Mouse (Mus musculus): ENCODE measurements at regions not wholly inside any gene's neighbourhood (a gene's known extent, or its start where the extent isn't known, plus 50 kb on each side); places are given as distances from the start of the nearest gene placed in this dataset.

DNA sequence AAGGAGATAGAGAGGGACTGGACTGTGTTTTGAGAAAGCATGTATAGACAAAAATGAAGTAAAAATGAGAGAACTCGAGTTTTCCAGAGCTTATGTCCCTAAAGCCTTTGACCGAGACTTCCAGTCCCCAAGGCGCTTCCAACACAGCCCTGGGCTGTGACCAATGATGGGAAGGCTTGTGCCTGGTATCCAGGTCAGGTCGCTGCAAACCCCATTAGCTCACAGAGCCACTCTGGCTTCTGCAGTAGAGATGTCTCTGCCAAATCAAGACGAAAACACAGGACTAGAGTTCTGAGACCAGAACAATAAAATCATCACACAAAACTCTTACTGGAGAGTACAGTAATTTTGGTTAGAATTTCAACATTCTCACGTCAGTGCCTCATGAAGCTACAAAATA is 218.5 kb upstream of the Zfp637 start:
- no peak for TF ChIP-seq ZMIZ1 (IDR thresholded peaks at IDR 0.05; ENCODE audit: low read depth, low read length)
- no peak for TF ChIP-seq POLR2A (IDR thresholded peaks at IDR 0.05; ENCODE audit: control insufficient read depth in 1 of 2, insufficient read depth in 1 of 2, low read depth in 1 of 2, low read length in 2 of 2, poor library complexity in 1 of 2)
- TF ChIP-seq MEF2A (IDR thresholded peaks at IDR 0.05; ENCODE audit: extremely low read depth, insufficient replicate concordance, low read depth, low read length, poor library complexity, severe bottlenecking), result no peak
- no peak for TF ChIP-seq CHD1 (IDR thresholded peaks at IDR 0.05; ENCODE audit: low read depth, low read length)
- TF ChIP-seq HCFC1 (IDR thresholded peaks at IDR 0.05; ENCODE audit: low read depth, low read length), result no peak
- TF ChIP-seq ZKSCAN1 (IDR thresholded peaks at IDR 0.05; ENCODE audit: low read depth, low read length), result no peak
- no peak for TF ChIP-seq EP300 (IDR thresholded peaks at IDR 0.05; ENCODE audit: low read depth in 1 of 2, low read length in 2 of 2)
